Mouse (Mus musculus) central nervous system, embryonic 14 days (tissue): ENCODE results near the gene Homer1. TPM values are rescaled to one million over a fixed set of nuclear protein-coding genes. Genes with fewer than 3 reads are reported as not detected.

Experiments
- polyA plus RNA-seq: library from polyadenylated mRNA; depleted of rRNA; stranded (reverse); fragments of >200 nt; gene quantifications from 2 replicates; pipeline ENCODE4 v1.2.3, GENCODE M21; 2012; rRNA removed

Gene Homer1
- polyA plus RNA-seq = 15.3 and 18.1 TPM in 2 replicates

DNA sequence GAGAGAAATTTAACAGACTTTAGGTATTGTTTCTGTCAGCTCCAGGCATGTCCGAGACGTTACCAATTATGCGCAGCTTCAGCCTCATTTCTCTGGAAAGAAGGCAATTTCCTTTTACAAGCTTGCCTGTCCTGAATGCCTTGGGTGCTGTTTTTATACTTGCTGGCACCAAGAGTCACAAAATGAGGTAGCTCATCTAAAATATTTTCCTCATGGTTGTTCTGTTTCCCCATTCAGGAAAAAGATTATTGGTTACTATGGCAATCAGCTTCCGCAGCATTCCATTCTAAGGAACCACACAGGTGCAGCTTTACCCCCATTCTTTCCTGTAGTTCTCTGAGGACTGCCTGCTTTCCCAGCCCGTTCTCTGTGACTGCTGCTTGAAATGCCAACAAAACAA lies at the start of gene Homer1:
Homer1 (plus strand) TSS at position 320 of the 400 bp plus-strand sequence.

Other genes with a start within 250 kb of the Homer1 start
- gene Cmya5, start 154.9 kb upstream of the Homer1 start, polyA plus RNA-seq = 0.23 and 0.33 TPM in 2 replicates
- gene Tent2, start 107.2 kb upstream of the Homer1 start, polyA plus RNA-seq = 54.7 and 58.5 TPM in 2 replicates
- gene Jmy, start 200.2 kb downstream of the Homer1 start, polyA plus RNA-seq = 9.6 and 10.5 TPM in 2 replicates